Mouse (Mus musculus): ENCODE measurements around the gene Igfbp2. TPM values are rescaled to one million over a fixed set of nuclear protein-coding genes. Genes with fewer than 3 reads are reported as not detected.
A peak's percentile ranks its signal among the peaks of the same experiment; 100 is the strongest.

Igfbp2 gene
- polyA plus RNA-seq, 1 experiment from 2014 or later = 310 TPM

DNA sequence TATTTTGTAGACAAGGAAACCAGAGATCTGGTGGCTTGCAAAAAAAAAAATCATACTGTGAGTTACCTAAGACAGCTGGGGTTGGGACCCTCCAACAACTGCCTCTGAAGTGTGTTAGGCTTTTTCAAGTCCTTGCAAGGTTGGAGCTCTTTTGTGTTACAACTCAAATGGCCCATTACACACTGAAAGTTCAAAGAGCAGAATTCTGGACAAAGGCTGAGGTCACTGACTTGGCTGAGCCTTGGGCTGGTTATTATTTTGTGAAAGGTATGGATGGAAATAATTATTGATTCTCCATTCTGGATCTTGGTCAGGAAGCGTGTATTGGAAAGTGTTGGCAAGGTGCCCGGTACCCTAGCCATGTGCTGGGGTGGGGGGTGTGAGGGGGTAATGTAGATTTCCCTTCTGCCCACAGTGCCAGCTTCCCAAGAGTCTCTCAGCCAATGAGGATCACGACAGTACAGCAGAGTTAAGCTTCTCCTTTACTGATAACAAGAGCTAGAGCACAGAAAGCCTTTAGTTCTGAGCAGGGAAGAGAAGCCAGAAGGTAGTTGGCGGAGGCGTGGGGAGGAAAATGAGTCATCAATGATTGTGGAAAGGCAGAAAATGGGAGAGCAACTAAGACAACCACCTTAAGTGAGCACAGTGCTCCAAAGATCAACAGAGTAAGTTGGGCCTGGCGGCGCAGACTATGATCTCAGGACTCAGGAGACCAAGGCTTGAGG lies 14.2 kb upstream of the Igfbp2 start:
- DNase-seq = no peak
- Histone ChIP-seq H3K27me3 (ENCODE audit: control insufficient read depth, insufficient read depth, low read length) (no peaks in the 10 kb centered on the region), H3K4me1 (ENCODE audit: control insufficient read depth, insufficient read depth, low read length) (peaks cover 25% of the 10 kb centered on the region), H3K9ac (replicated peaks; ENCODE audit: low read length) (no peak overlapping the region), H3K9me3 (ENCODE audit: control insufficient read depth, low read length) (peaks cover 8% of the 10 kb centered on the region; the same call in 1 of the 2 replicates), H3K4me2 (ENCODE audit: low read length) (no peak overlapping the region), H3K4me3 (replicated peaks; ENCODE audit: low read depth, low read length) (no peak overlapping the region), H3K27ac (replicated peaks; ENCODE audit: low read depth, low read length) (no peak overlapping the region), H3K36me3 (ENCODE audit: control insufficient read depth, insufficient read depth, low read length) (no peaks in the 10 kb centered on the region)
- whole genome bisulfite sequencing = 92% methylated on average over 7 of the region's 7 CpGs
- no peak for ATAC-seq (ENCODE audit: low FRiP score, low TSS enrichment)

DNA sequence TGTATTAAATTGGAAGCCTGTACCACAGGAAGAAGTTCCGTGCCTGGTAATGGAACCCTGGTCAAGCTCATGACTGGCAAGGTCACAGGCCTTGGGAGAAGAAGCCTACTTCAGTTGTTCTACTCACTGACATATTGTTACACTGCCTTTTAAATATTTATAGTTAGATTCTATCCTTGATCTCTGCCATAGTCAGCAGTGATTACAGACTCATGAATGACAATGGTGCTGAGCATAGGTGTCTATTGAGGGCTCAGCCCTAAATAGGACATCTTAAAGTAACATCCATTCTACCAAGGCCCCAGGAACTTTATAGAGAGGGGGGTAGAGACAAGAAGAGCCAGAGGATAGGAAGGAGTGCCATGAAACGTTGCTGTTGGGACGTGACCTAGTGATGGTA lies 13.2 kb upstream of the Igfbp2 start:
- Histone ChIP-seq H3K4me1 (ENCODE audit: control insufficient read depth, insufficient read depth, low read length) (peaks cover 19% of the 10 kb centered on the region), H3K27ac (replicated peaks; ENCODE audit: low read depth, low read length) (no peak overlapping the region), H3K27me3 (ENCODE audit: control insufficient read depth, insufficient read depth, low read length) (no peaks in the 10 kb centered on the region), H3K9me3 (ENCODE audit: control insufficient read depth, low read length) (peaks cover 8% of the 10 kb centered on the region; the same call in 1 of the 2 replicates), H3K4me2 (ENCODE audit: low read length) (no peak overlapping the region), H3K9ac (replicated peaks; ENCODE audit: low read length) (no peak overlapping the region), H3K4me3 (replicated peaks; ENCODE audit: low read depth, low read length) (no peak overlapping the region), H3K36me3 (ENCODE audit: control insufficient read depth, insufficient read depth, low read length) (no peaks in the 10 kb centered on the region)
- ATAC-seq (ENCODE audit: low FRiP score, low TSS enrichment) (no peak), DNase-seq (no peak)
- 94% methylated on average over 3 of the region's 3 CpGs for WGBS

DNA sequence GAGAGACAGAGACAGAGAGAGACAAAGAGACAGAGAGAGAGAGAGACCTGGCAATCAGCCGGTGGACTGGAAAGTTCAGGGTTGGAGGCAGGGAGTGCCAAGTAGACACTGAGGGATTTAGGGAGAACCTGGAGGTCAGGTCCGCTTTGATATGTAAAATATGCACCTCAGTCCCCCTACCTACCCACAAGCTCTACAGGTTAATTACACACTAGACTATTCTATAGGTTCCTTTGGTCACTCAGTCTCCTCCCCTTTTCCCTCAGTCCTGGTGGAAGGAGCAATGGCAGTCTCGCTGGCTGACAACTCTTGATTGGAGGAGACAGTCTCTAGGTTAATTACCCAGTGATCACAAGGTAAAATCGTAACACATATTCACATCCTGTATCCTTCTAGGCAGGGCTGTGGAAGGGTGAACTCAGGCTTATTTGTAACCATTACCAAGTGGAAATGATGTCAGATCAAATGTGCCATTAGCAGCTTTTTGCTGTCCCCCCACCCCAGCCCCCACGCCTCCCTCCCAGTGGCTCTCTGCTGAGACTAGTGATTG lies 11.1 kb upstream of the Igfbp2 start:
- Histone ChIP-seq H3K27me3 (ENCODE audit: control insufficient read depth, insufficient read depth, low read length) (no peaks in the 10 kb centered on the region), H3K9ac (replicated peaks; ENCODE audit: low read length) (no peak overlapping the region), H3K4me3 (replicated peaks; ENCODE audit: low read depth, low read length) (no peak overlapping the region), H3K27ac (replicated peaks; ENCODE audit: low read depth, low read length) (peak overlapping the region; percentile 55; the same call in 1 of the 2 replicates), H3K4me2 (ENCODE audit: low read length) (no peak overlapping the region), H3K9me3 (ENCODE audit: control insufficient read depth, low read length) (peaks cover 8% of the 10 kb centered on the region; the same call in 1 of the 2 replicates), H3K36me3 (ENCODE audit: control insufficient read depth, insufficient read depth, low read length) (no peaks in the 10 kb centered on the region), H3K4me1 (ENCODE audit: control insufficient read depth, insufficient read depth, low read length) (peaks cover 15% of the 10 kb centered on the region)
- WGBS = 39% methylated on average over 5 of the region's 5 CpGs
- 0 out of 2 replicates have a peak, but pooled peaks have one; percentile 10 for ATAC-seq (ENCODE audit: low FRiP score, low TSS enrichment)
- DNase-seq = no peak

DNA sequence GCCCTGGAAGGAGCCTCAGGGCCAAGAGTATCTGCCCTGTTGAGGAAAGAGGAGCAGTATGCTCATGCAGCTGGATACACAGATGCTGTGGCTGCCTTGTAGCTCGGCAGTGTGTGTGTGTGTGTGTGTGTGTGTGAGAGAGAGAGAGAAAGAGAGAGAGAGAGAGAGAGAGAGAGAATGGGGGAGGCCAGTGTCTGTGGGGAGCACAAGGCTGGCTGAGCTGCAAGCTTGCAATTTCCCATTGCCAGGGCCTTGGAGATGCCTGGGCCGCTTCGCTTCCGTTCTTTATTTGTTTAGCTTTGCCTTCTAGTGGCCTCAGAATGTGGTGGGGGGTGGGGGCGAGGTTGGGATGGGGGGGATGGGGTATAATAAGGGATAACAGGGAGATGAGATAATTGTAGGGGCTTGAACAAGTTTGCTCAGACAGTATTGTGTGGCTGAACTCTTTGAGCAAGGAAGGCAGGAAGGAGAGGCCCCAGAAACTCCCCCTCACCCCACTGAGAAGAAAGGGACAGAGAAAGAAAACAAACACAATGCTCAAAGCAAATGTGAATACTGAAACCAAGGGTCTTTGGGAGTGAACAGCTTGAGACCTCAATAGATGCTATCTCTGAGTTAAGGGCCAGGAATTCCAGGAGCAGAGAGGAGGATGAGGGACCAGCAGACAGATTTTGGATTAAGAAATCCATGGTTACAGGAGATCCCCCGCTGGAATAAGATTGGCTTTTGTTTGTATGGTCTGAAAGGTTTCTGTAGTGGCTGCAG lies 10.5 kb upstream of the Igfbp2 start:
- Histone ChIP-seq H3K4me2 (ENCODE audit: low read length) (no peak overlapping the region), H3K27ac (replicated peaks; ENCODE audit: low read depth, low read length) (peak overlapping the region; percentile 55; the same call in 1 of the 2 replicates), H3K4me3 (replicated peaks; ENCODE audit: low read depth, low read length) (no peak overlapping the region), H3K27me3 (ENCODE audit: control insufficient read depth, insufficient read depth, low read length) (no peaks in the 10 kb centered on the region), H3K9me3 (ENCODE audit: control insufficient read depth, low read length) (peaks cover 8% of the 10 kb centered on the region; the same call in 1 of the 2 replicates), H3K36me3 (ENCODE audit: control insufficient read depth, insufficient read depth, low read length) (no peaks in the 10 kb centered on the region), H3K4me1 (ENCODE audit: control insufficient read depth, insufficient read depth, low read length) (peaks cover 15% of the 10 kb centered on the region), H3K9ac (replicated peaks; ENCODE audit: low read length) (no peak overlapping the region)
- DNase-seq (peak; percentile 41), ATAC-seq (ENCODE audit: low FRiP score, low TSS enrichment) (peak; percentile 46; the same call in 1 of the 2 replicates)
- under 1% methylated on average over 6 of the region's 6 CpGs for WGBS

DNA sequence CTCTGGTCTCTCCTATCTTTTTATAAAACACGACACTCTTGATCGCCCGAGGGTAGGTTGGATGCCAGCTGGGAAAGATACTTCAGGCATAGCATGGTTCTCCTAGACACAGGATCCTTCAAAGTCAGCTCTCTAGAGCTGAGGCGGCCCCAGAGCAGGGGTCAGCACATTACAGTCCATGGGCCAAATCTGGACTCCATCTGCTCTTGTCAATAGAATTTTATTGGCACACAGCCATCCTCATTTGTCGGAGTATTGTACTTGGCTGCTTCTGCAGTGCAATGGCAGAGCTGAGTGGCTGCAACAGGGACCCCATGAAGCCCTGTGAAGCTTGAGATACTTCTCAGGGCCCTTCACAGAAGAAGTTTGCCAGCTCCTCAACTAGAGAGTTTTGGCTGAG lies 9.1 kb upstream of the Igfbp2 start:
- DNase-seq (peak; percentile 37), ATAC-seq (ENCODE audit: low FRiP score, low TSS enrichment) (no peak)
- Histone ChIP-seq H3K4me2 (ENCODE audit: low read length) (no peak overlapping the region), H3K9me3 (ENCODE audit: control insufficient read depth, low read length) (peaks cover 8% of the 10 kb centered on the region; the same call in 1 of the 2 replicates), H3K27ac (replicated peaks; ENCODE audit: low read depth, low read length) (no peak overlapping the region), H3K4me1 (ENCODE audit: control insufficient read depth, insufficient read depth, low read length) (peaks cover 15% of the 10 kb centered on the region), H3K36me3 (ENCODE audit: control insufficient read depth, insufficient read depth, low read length) (no peaks in the 10 kb centered on the region), H3K27me3 (ENCODE audit: control insufficient read depth, insufficient read depth, low read length) (no peaks in the 10 kb centered on the region), H3K4me3 (replicated peaks; ENCODE audit: low read depth, low read length) (no peak overlapping the region), H3K9ac (replicated peaks; ENCODE audit: low read length) (no peak overlapping the region)
- WGBS = 59% methylated on average over 5 of the region's 5 CpGs

DNA sequence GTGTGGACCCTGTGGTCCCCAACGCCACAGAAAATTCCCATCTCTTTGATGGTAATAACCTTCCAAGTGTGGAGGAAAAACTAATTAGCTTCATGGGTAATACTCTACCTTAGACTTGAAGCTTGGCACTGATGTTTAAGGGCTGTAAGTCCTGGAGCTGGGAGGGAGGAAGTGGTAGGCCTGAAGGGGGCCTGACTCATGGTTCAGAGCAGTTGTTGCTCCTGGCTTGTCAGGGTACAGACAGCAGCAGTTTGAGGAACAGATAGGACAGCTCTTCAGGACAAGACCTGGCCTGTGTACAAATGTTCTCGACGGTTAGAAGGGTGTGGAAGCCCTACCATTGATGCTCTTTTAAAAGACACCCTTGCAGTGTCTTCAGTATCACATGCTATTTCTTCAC lies 8.7 kb upstream of the Igfbp2 start:
- Histone ChIP-seq H3K36me3 (ENCODE audit: control insufficient read depth, insufficient read depth, low read length) (no peaks in the 10 kb centered on the region), H3K4me1 (ENCODE audit: control insufficient read depth, insufficient read depth, low read length) (peaks cover 15% of the 10 kb centered on the region), H3K4me3 (replicated peaks; ENCODE audit: low read depth, low read length) (no peak overlapping the region), H3K9ac (replicated peaks; ENCODE audit: low read length) (no peak overlapping the region), H3K4me2 (ENCODE audit: low read length) (no peak overlapping the region), H3K27ac (replicated peaks; ENCODE audit: low read depth, low read length) (no peak overlapping the region), H3K27me3 (ENCODE audit: control insufficient read depth, insufficient read depth, low read length) (no peaks in the 10 kb centered on the region), H3K9me3 (ENCODE audit: control insufficient read depth, low read length) (peaks cover 3% of the 10 kb centered on the region; the same call in 1 of the 2 replicates)
- WGBS = 88% methylated on average over 3 of the region's 3 CpGs
- ATAC-seq (ENCODE audit: low FRiP score, low TSS enrichment) = no peak
- DNase-seq = no peak

DNA sequence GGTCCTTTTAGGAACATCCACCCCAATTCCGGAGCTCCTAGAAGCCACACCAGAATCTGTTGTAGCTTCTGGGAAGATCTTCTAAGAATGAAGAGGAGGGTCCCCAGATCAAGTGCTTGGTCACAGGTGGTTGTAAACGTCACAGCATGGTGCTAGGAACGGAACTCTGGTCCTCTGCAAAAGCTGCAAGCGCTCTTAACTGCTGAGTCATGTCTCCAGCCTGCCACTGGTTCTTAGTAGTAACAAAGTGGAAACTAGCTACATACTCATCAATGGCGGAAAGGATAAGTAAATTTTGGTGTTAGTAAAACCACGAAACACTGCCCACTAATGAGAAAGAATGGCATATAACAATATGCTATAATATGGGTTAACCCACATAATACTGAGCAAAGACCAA lies 4.3 kb upstream of the Igfbp2 start:
- ATAC-seq (ENCODE audit: low FRiP score, low TSS enrichment) = no peak
- Histone ChIP-seq H3K4me1 (ENCODE audit: control insufficient read depth, insufficient read depth, low read length) (no peaks in the 10 kb centered on the region), H3K9ac (replicated peaks; ENCODE audit: low read length) (no peak overlapping the region), H3K4me2 (ENCODE audit: low read length) (no peak overlapping the region), H3K27ac (replicated peaks; ENCODE audit: low read depth, low read length) (no peak overlapping the region), H3K27me3 (ENCODE audit: control insufficient read depth, insufficient read depth, low read length) (0 out of 2 replicates have a peak, but pooled peaks cover 2% of the 10 kb centered on the region), H3K4me3 (replicated peaks; ENCODE audit: low read depth, low read length) (no peak overlapping the region), H3K36me3 (ENCODE audit: control insufficient read depth, insufficient read depth, low read length) (no peaks in the 10 kb centered on the region), H3K9me3 (ENCODE audit: control insufficient read depth, low read length) (no peaks in the 10 kb centered on the region)
- no peak for DNase-seq
- 91% methylated on average over 6 of the region's 6 CpGs for WGBS

DNA sequence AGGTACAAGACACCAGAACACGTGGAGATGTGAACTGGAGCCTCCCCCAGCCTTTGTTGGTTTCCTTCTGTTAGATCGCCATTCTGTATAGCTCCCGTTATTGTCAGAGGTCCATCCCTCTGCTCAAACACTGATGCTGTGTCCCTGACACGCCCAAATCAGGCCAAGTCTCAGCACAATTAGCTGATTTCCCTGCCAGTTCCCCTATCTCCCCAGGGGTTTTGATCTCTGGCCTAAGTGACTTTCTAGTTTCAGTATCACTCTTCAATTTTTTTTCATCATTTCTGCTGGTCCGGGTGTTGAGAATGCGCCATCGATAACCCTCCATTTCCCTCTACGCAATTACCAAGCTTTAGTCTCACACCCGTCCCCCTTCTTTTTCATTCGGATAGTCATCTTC lies 1.4 kb upstream of the Igfbp2 start:
- Histone ChIP-seq H3K4me3 (replicated peaks; ENCODE audit: low read depth, low read length) (no peak overlapping the region), H3K27me3 (ENCODE audit: control insufficient read depth, insufficient read depth, low read length) (0 out of 2 replicates have a peak, but pooled peaks cover 2% of the 10 kb centered on the region), H3K4me1 (ENCODE audit: control insufficient read depth, insufficient read depth, low read length) (peaks cover 16% of the 10 kb centered on the region), H3K9ac (replicated peaks; ENCODE audit: low read length) (no peak overlapping the region), H3K27ac (replicated peaks; ENCODE audit: low read depth, low read length) (no peak overlapping the region), H3K4me2 (ENCODE audit: low read length) (no peak overlapping the region), H3K9me3 (ENCODE audit: control insufficient read depth, low read length) (no peaks in the 10 kb centered on the region), H3K36me3 (ENCODE audit: control insufficient read depth, insufficient read depth, low read length) (no peaks in the 10 kb centered on the region)
- ATAC-seq (ENCODE audit: low FRiP score, low TSS enrichment) (no peak), DNase-seq (no peak)
- 61% methylated on average over 10 of the region's 10 CpGs for WGBS
